Mouse (Mus musculus): ENCODE data around the gene 4931406C07Rik. TPM values are rescaled to one million over a fixed set of nuclear protein-coding genes. Genes with fewer than 3 reads are reported as not detected.

4931406C07Rik gene
- total and polyA plus RNA-seq, 3 experiments: 1.8 to 26.9 (median 12.8) TPM

DNA sequence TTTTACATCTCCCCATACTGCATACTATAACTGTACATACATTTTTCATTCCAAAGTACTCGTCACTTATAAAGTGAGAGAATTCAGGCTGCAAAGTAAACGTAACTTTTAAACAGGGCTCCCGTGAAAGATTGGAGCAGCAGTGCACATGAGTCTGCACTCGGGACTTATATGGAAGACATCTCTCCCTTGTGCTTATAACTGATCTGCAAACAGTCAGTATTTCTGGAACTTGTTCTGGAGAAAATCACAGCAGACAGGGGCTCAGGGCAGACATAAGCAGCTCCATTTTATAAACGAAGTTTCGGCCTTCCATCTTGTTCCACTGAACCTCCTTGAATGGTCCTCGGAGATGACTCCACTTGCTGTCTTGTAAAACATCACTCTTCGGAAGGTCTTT lies 44.3 kb downstream of the 4931406C07Rik start:
- TF ChIP-seq POLR2AphosphoS5 (IDR thresholded peaks at IDR 0.05; ENCODE audit: insufficient replicate concordance, low read depth, low read length): no peak
- TF ChIP-seq CTCF (IDR thresholded peaks at IDR 0.05; ENCODE audit: low read depth, low read length): no peak
- TF ChIP-seq GATA2 (IDR thresholded peaks at IDR 0.05; ENCODE audit: borderline replicate concordance, low read depth, low read length): no peak
- no peak for TF ChIP-seq GATA1 (IDR thresholded peaks at IDR 0.05; ENCODE audit: borderline replicate concordance, low read length)
- TF ChIP-seq TAL1 (conservative IDR thresholded peaks at IDR 0.05; ENCODE audit: low read depth, low read length): no peak
- no peaks in the 10 kb centered on the region for H3K9me3 ChIP-seq (replicated peaks)
- no peaks in the 10 kb centered on the region for H3K27me3 ChIP-seq (ENCODE audit: insufficient read depth, low read length)
- no peak for DNase-seq (ENCODE audit: low spot score)
- ATAC-seq (ENCODE audit: extremely low read depth, insufficient number of reproducible peaks, low FRiP score, poor library complexity, severe bottlenecking): no peak
- H3K4me1 ChIP-seq (ENCODE audit: insufficient read depth, low read depth, low read length): no peaks in the 10 kb centered on the region
- H3K36me3 ChIP-seq (replicated peaks): peaks cover 75% of the 10 kb centered on the region
- H3K4me3 ChIP-seq (ENCODE audit: low read depth, low read length): no peak overlapping the region

DNA sequence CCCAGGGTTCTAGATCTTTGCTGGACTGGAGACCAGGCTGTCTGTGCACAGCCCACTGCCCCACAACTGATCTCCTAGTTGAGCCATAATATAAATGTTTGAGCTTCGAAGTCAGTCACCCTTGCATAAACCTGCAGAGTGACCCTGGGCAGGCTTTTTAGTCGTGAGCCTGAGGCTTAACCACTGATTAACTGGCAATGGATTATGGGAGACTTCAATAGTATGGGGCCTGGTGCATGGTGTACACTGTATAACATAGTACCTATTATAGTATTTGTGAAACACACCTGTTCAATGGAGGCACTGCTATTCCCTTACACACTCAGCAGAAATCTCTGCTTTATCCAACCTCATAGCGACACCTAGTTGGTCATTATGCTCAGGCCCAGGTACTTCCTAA lies 50.0 kb downstream of the 4931406C07Rik start:
- H3K4me1 ChIP-seq (ENCODE audit: insufficient read depth, low read depth, low read length): no peaks in the 10 kb centered on the region
- H3K27me3 ChIP-seq (ENCODE audit: insufficient read depth, low read length): peaks cover 30% of the 10 kb centered on the region
- no peak for ATAC-seq (ENCODE audit: extremely low read depth, insufficient number of reproducible peaks, low FRiP score, poor library complexity, severe bottlenecking)
- H3K4me3 ChIP-seq (ENCODE audit: low read depth, low read length): no peak overlapping the region
- TF ChIP-seq CTCF (IDR thresholded peaks at IDR 0.05; ENCODE audit: low read depth, low read length) (no peak), TAL1 (conservative IDR thresholded peaks at IDR 0.05; ENCODE audit: low read depth, low read length) (no peak), POLR2AphosphoS5 (IDR thresholded peaks at IDR 0.05; ENCODE audit: insufficient replicate concordance, low read depth, low read length) (no peak), GATA1 (IDR thresholded peaks at IDR 0.05; ENCODE audit: borderline replicate concordance, low read length) (no peak), GATA2 (IDR thresholded peaks at IDR 0.05; ENCODE audit: borderline replicate concordance, low read depth, low read length) (no peak)
- peaks cover 19% of the 10 kb centered on the region for H3K36me3 ChIP-seq (replicated peaks)
- H3K9me3 ChIP-seq (replicated peaks): no peaks in the 10 kb centered on the region
- no peak for DNase-seq (ENCODE audit: low spot score)

DNA sequence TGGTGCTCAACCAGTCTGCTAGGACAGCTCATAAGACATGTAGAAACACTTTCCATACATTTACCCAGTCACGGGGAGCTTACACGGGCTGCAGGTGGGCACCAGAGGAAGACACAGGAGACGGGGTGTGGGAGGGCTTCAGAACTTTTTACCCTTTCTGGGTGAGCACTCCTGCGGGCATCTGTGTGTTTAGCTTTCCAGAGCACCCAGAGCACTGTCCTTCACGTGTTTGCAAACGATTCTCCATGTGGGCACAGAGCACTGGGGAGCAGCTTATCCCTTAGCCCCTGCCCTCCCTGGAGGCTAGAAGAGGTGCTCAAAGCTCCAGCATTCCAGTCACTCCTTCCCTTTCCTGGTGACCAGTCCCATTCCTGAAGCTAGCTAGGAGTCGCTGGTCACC lies 51.7 kb downstream of the 4931406C07Rik start:
- ATAC-seq (ENCODE audit: extremely low read depth, insufficient number of reproducible peaks, low FRiP score, poor library complexity, severe bottlenecking): no peak
- DNase-seq (ENCODE audit: low spot score): no peak
- Histone ChIP-seq H3K4me1 (ENCODE audit: insufficient read depth, low read depth, low read length) (peaks cover 3% of the 10 kb centered on the region; the same call in 1 of the 2 replicates), H3K27me3 (ENCODE audit: insufficient read depth, low read length) (peaks cover 34% of the 10 kb centered on the region), H3K4me3 (ENCODE audit: low read depth, low read length) (no peak overlapping the region), H3K9me3 (replicated peaks) (no peaks in the 10 kb centered on the region), H3K36me3 (replicated peaks) (peaks cover 5% of the 10 kb centered on the region)
- TF ChIP-seq GATA1 (IDR thresholded peaks at IDR 0.05; ENCODE audit: borderline replicate concordance, low read length) (no peak), TAL1 (conservative IDR thresholded peaks at IDR 0.05; ENCODE audit: low read depth, low read length) (no peak)

- DNase-seq (ENCODE audit: low spot score): no peak
- H3K4me3 ChIP-seq (ENCODE audit: low read depth, low read length): no peak overlapping the region
- peaks cover 3% of the 10 kb centered on the region; the same call in 1 of the 2 replicates for H3K4me1 ChIP-seq (ENCODE audit: insufficient read depth, low read depth, low read length)
- no peaks in the 10 kb centered on the region for H3K9me3 ChIP-seq (replicated peaks)
- H3K36me3 ChIP-seq (replicated peaks): no peaks in the 10 kb centered on the region
- H3K27me3 ChIP-seq (ENCODE audit: insufficient read depth, low read length): peaks cover 39% of the 10 kb centered on the region
- no peak for TF ChIP-seq GATA1 (IDR thresholded peaks at IDR 0.05; ENCODE audit: borderline replicate concordance, low read length)
- TF ChIP-seq GATA2 (IDR thresholded peaks at IDR 0.05; ENCODE audit: borderline replicate concordance, low read depth, low read length): no peak
- no peak for TF ChIP-seq CTCF (IDR thresholded peaks at IDR 0.05; ENCODE audit: low read depth, low read length)
- no peak for TF ChIP-seq POLR2AphosphoS5 (IDR thresholded peaks at IDR 0.05; ENCODE audit: insufficient replicate concordance, low read depth, low read length)
- TF ChIP-seq TAL1 (conservative IDR thresholded peaks at IDR 0.05; ENCODE audit: low read depth, low read length): no peak
- ATAC-seq (ENCODE audit: extremely low read depth, insufficient number of reproducible peaks, low FRiP score, poor library complexity, severe bottlenecking): no peak
Measured at GRCm38 (mm10) chr9:15252196-15252595, 54.1 kb downstream of the 4931406C07Rik start.

GRCm38 (mm10) chr9:15250376-15250775 lies 55.9 kb downstream of the 4931406C07Rik start:
- Histone ChIP-seq H3K27me3 (ENCODE audit: insufficient read depth, low read length) (peaks cover 42% of the 10 kb centered on the region), H3K4me1 (ENCODE audit: insufficient read depth, low read depth, low read length) (peaks cover 3% of the 10 kb centered on the region; the same call in 1 of the 2 replicates), H3K4me3 (ENCODE audit: low read depth, low read length) (no peak overlapping the region), H3K36me3 (replicated peaks) (no peaks in the 10 kb centered on the region), H3K9me3 (replicated peaks) (no peaks in the 10 kb centered on the region)
- ATAC-seq (ENCODE audit: extremely low read depth, insufficient number of reproducible peaks, low FRiP score, poor library complexity, severe bottlenecking) (no peak), DNase-seq (ENCODE audit: low spot score) (no peak)
- TF ChIP-seq GATA2 (IDR thresholded peaks at IDR 0.05; ENCODE audit: borderline replicate concordance, low read depth, low read length) (no peak), CTCF (IDR thresholded peaks at IDR 0.05; ENCODE audit: low read depth, low read length) (no peak), GATA1 (IDR thresholded peaks at IDR 0.05; ENCODE audit: borderline replicate concordance, low read length) (no peak), POLR2AphosphoS5 (IDR thresholded peaks at IDR 0.05; ENCODE audit: insufficient replicate concordance, low read depth, low read length) (no peak), TAL1 (conservative IDR thresholded peaks at IDR 0.05; ENCODE audit: low read depth, low read length) (no peak)

GRCm38 (mm10) chr9:15245319-15246075 lies 60.8 kb downstream of the 4931406C07Rik start:
- TF ChIP-seq GATA2 (IDR thresholded peaks at IDR 0.05; ENCODE audit: borderline replicate concordance, low read depth, low read length) (no peak), POLR2AphosphoS5 (IDR thresholded peaks at IDR 0.05; ENCODE audit: insufficient replicate concordance, low read depth, low read length) (no peak), CTCF (IDR thresholded peaks at IDR 0.05; ENCODE audit: low read depth, low read length) (no peak)
- Histone ChIP-seq H3K36me3 (replicated peaks) (no peaks in the 10 kb centered on the region), H3K4me1 (ENCODE audit: insufficient read depth, low read depth, low read length) (peaks cover 3% of the 10 kb centered on the region; the same call in 1 of the 2 replicates), H3K9me3 (replicated peaks) (no peaks in the 10 kb centered on the region), H3K27me3 (ENCODE audit: insufficient read depth, low read length) (peaks cover 39% of the 10 kb centered on the region), H3K4me3 (ENCODE audit: low read depth, low read length) (no peak overlapping the region)
- no peak for ATAC-seq (ENCODE audit: extremely low read depth, insufficient number of reproducible peaks, low FRiP score, poor library complexity, severe bottlenecking)
- no peak for DNase-seq (ENCODE audit: low spot score)
